ENCODE assay signal across 8 mouse cellular contexts in the genomic region with DNA sequence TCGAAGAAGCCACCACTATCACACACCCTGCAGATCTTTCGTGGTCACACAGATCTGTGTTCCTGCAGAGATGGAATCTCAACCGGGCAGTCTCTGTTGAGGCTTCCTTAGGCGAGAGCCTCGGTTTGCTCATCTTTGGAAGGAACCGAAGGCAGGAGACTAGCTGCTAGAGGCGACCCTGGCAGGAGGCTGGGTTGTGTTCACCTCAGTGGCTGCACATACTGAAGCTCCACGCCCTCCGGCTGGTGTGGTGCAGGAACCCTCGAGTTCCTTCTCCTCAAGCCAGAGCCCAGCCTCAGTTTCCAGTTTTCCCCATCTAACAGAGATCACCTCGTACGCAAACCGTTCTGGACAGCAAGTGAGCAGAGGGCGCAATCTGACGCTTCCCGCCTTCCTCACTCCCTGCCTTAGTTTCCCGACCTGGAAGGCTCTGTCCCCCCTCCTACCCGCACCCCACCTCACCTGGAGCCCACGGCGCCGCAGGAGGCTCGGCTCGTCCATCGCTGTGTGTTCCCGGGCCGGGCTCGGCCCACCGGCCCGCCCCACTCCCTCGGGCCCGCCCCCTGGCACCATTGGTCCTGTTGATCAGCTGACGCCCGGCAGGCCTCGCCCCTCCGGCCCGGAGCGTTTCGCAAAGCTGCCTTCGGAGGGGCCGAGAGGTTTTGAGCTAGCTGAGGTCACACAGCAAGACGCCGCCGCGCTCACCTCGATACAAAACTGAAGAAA. TPM values are rescaled to one million over a fixed set of nuclear protein-coding genes. Genes with fewer than 3 reads are reported as not detected.
DNase-seq lines count a peak whose midpoint lies in the region; ATAC-seq and TF ChIP-seq lines count a peak whose summit lies in the region.

A gene (minus strand): TSS at position 574 of the 726 bp plus-strand sequence.

- no peak within 1 kb of the TSS for H3K27ac ChIP-seq in embryonic facial prominence, embryonic 12.5 days
- peak within 1 kb of the TSS; percentile 26; the same call in 1 of the 2 replicates for H3K27ac ChIP-seq in heart, adult 2 months
- H3K27ac ChIP-seq in liver, adult 2 months (replicated peaks; ENCODE audit: insufficient read depth, low read depth, low read length), result peak within 1 kb of the TSS; percentile 35

- peak within 1 kb of the TSS; percentile 81 for H3K4me2 ChIP-seq in embryonic facial prominence, embryonic 12.5 days (replicated peaks)
- H3K4me2 ChIP-seq in myocyte (ENCODE audit: low read depth), result peak within 1 kb of the TSS; percentile 97

- DNase-seq in layer of hippocampus, adult 11-12 months (ENCODE audit: low spot score), result peak; percentile 88
- DNase-seq in layer of hippocampus, adult 9-10 months (ENCODE audit: low spot score), result no peak
- peak; percentile 89 to 91 for DNase-seq in heart, adult 2 months
- DNase-seq in kidney, adult 8-10 months, result peak; percentile 83 to 84
- peak; percentile 72 for DNase-seq in liver, adult 2 months (ENCODE audit: extremely low read depth, low read depth, low spot score)
- peak; percentile 86 to 93 for DNase-seq in spleen, postnatal 4 days (ENCODE audit: low spot score in 2 of 2)

- peak; percentile 82 for ATAC-seq in embryonic facial prominence, embryonic 12.5 days (ENCODE audit: insufficient number of reproducible peaks, insufficient read depth, low FRiP score, low TSS enrichment)

- no peaks in the 10 kb centered on the region for H3K9me3 ChIP-seq in embryonic facial prominence, embryonic 12.5 days

- WGBS in embryonic facial prominence, embryonic 12.5 days, result 2% methylated on average over 45 of the region's 45 CpGs
- 1% methylated on average over 45 of the region's 45 CpGs for WGBS in heart, adult 2 months
- WGBS in liver, adult 2 months, result under 1% methylated on average over 45 of the region's 45 CpGs

- H3K4me3 ChIP-seq in embryonic facial prominence, embryonic 12.5 days, result peak within 1 kb of the TSS; percentile 44
- peak within 1 kb of the TSS; percentile 60 for H3K4me3 ChIP-seq in heart, adult 2 months
- H3K4me3 ChIP-seq in liver, adult 2 months (ENCODE audit: insufficient read depth, low read depth, low read length), result peak within 1 kb of the TSS; percentile 71
- peak within 1 kb of the TSS; percentile 48 for H3K4me3 ChIP-seq in myocyte

- H3K27me3 ChIP-seq in embryonic facial prominence, embryonic 12.5 days, result peaks cover 53% of the 10 kb centered on the region
- H3K27me3 ChIP-seq in heart, adult 2 months (ENCODE audit: control insufficient read depth, insufficient read depth, low read length), result no peaks in the 10 kb centered on the region
- H3K27me3 ChIP-seq in liver, adult 2 months (ENCODE audit: control insufficient read depth, insufficient read depth, low read length), result no peaks in the 10 kb centered on the region
- no peaks in the 10 kb centered on the region for H3K27me3 ChIP-seq in myocyte (ENCODE audit: control insufficient read depth, insufficient read depth, insufficient read length)

- intact Hi-C loops in heart, adult 2 months (cut with DNase I), result loop anchor here (1.0 kb wide), 1 partner anchor 12 kb away; no protein-coding TSS in a partner anchor

- H3ac ChIP-seq in myocyte (ENCODE audit: control insufficient read depth, insufficient read length), result peak within 1 kb of the TSS; percentile 23

- no peaks in the 10 kb centered on the region for H3K36me3 ChIP-seq in embryonic facial prominence, embryonic 12.5 days
- no peaks in the 10 kb centered on the region for H3K36me3 ChIP-seq in heart, adult 2 months (ENCODE audit: control insufficient read depth, insufficient read depth, low read length)
- no peaks in the 10 kb centered on the region for H3K36me3 ChIP-seq in liver, adult 2 months (ENCODE audit: control insufficient read depth, insufficient read depth, low read length)
- H3K36me3 ChIP-seq in myocyte (ENCODE audit: control insufficient read depth, insufficient read depth), result no peaks in the 10 kb centered on the region

- no peak for TF ChIP-seq CTCF in heart, adult 2 months (IDR thresholded peaks at IDR 0.05)
- TF ChIP-seq CTCF in liver, adult 2 months (IDR thresholded peaks at IDR 0.05; ENCODE audit: low read depth, low read length), result no peak

- no peaks in the 10 kb centered on the region for H3K79me2 ChIP-seq in heart, adult 2 months (replicated peaks; ENCODE audit: control insufficient read depth, insufficient read depth, low read length)
- peaks cover 3% of the 10 kb centered on the region; the same call in 1 of the 2 replicates for H3K79me2 ChIP-seq in liver, adult 2 months (ENCODE audit: control insufficient read depth, insufficient read depth, low read length)
- H3K79me2 ChIP-seq in myocyte (ENCODE audit: control insufficient read depth, insufficient read depth), result no peaks in the 10 kb centered on the region

- no peak for TF ChIP-seq EP300 in heart, adult 2 months (IDR thresholded peaks at IDR 0.05; ENCODE audit: insufficient read depth, low read depth, low read length)

- TF ChIP-seq POLR2A in heart, adult 2 months (IDR thresholded peaks at IDR 0.05; ENCODE audit: insufficient read depth, low read depth, low read length), result peak; percentile 64; the same call in 1 of the 2 replicates
- peak; percentile 90 for TF ChIP-seq POLR2A in liver, adult 2 months (IDR thresholded peaks at IDR 0.05; ENCODE audit: extremely low read depth, insufficient read depth, low read length)
- TF ChIP-seq POLR2A in myocyte (IDR thresholded peaks at IDR 0.05; ENCODE audit: insufficient read length, low read depth), result peak; percentile 64

- peaks cover 12% of the 10 kb centered on the region for H3K4me1 ChIP-seq in embryonic facial prominence, embryonic 12.5 days
- no peaks in the 10 kb centered on the region for H3K4me1 ChIP-seq in heart, adult 2 months (ENCODE audit: control insufficient read depth, insufficient read depth, low read length)
- peaks cover 12% of the 10 kb centered on the region for H3K4me1 ChIP-seq in liver, adult 2 months (ENCODE audit: control insufficient read depth, insufficient read depth, low read length)

- H3K9ac ChIP-seq in embryonic facial prominence, embryonic 12.5 days, result peak within 1 kb of the TSS; percentile 47
- H3K9ac ChIP-seq in heart, adult 2 months (ENCODE audit: low read depth, low read length), result peak within 1 kb of the TSS; percentile 18; the same call in 1 of the 2 replicates
- H3K9ac ChIP-seq in liver, adult 2 months (ENCODE audit: low read depth, low read length), result peak within 1 kb of the TSS; percentile 79

TF ChIP-seq in myocyte, 11 proteins besides CTCF, POLR2A, EP300 and RAD21:
- TF ChIP-seq TCF3 (IDR thresholded peaks at IDR 0.05; ENCODE audit: insufficient read length, low read depth) (no peak), SRF (IDR thresholded peaks at IDR 0.05; ENCODE audit: control insufficient read depth, insufficient read length, low read depth) (peak; percentile 20), REST (IDR thresholded peaks at IDR 0.05; ENCODE audit: insufficient read depth, insufficient read length) (no peak), USF1 (IDR thresholded peaks at IDR 0.05; ENCODE audit: low read depth) (peak; percentile 76), POLR2AphosphoS2 (IDR thresholded peaks at IDR 0.05; ENCODE audit: insufficient read length, low read depth) (peak; percentile 71), E2F4 (IDR thresholded peaks at IDR 0.05; ENCODE audit: insufficient read depth) (no peak)

RNA-seq across cellular contexts. Expression of the gene that starts here (rescaled TPM):
- polyA plus RNA-seq in embryonic facial prominence, embryonic 12.5 days (2016; fragmentation: Nextera tagmentation; extraction: Ambion mirVana), result 13.7 and 13.9 TPM in 2 replicates
- 1 to 10 TPM; 6.0 to 7.4 TPM for total RNA-seq in heart, adult 2 months (2021)
- 12.7 and 13.9 TPM in 2 replicates for polyA plus RNA-seq in heart, adult 2 months (2012; rRNA removed)
- 14.8 and 16.7 TPM in 2 replicates for total RNA-seq in liver, adult 2 months (2014; rRNA removed)
- polyA plus RNA-seq in liver, adult 2 months (2012; rRNA removed), result 21.2 and 29.0 TPM in 2 replicates
- polyA plus RNA-seq in myocyte (2012; fragmentation: generic; extraction: Trizol), result 31.7 TPM

Comparison
In these comparisons a context has a peak if more than half of its experiments do, and no peak if none do; other contexts are left out.
1. H3K9ac ChIP-seq: peak in every context shown above with its lines; median percentile 79 in liver, adult 2 months; 47 in embryonic facial prominence, embryonic 12.5 days; 18 in heart, adult 2 months.